8 mouse cellular contexts compared by ENCODE assay signal in genomic region chr2:165881585-165882431, GRCm38 (mm10). TPM values are rescaled to one million over a fixed set of nuclear protein-coding genes. Genes with fewer than 3 reads are reported as not detected.
DNase-seq lines count a peak whose midpoint lies in the region; ATAC-seq lines count a peak whose summit lies in the region.

No protein-coding gene starts in this region.

- H3K9ac ChIP-seq in forebrain, embryonic 16.5 days (replicated peaks; ENCODE audit: low read depth, low read length) = peak overlapping the region; percentile 60
- peak overlapping the region; percentile 70 for H3K9ac ChIP-seq in intestine, embryonic 15.5 days
- H3K9ac ChIP-seq in lung, embryonic 16.5 days (ENCODE audit: low read length) = peak overlapping the region; percentile 79

- peaks cover 60% of the 10 kb centered on the region for H3K4me1 ChIP-seq in brown adipose tissue, adult 24 weeks (ENCODE audit: control insufficient read depth, insufficient read depth, insufficient read length, low read length)
- peaks cover 94% of the 10 kb centered on the region for H3K4me1 ChIP-seq in forebrain, embryonic 16.5 days (replicated peaks; ENCODE audit: control insufficient read depth, insufficient read depth, low read length)
- peaks cover 79% of the 10 kb centered on the region for H3K4me1 ChIP-seq in intestine, embryonic 15.5 days (replicated peaks)
- peaks cover 92% of the 10 kb centered on the region for H3K4me1 ChIP-seq in lung, embryonic 16.5 days (replicated peaks; ENCODE audit: control insufficient read depth, insufficient read depth, low read length)

- no peaks in the 10 kb centered on the region for H3K36me3 ChIP-seq in forebrain, embryonic 16.5 days (ENCODE audit: control insufficient read depth, insufficient read depth)
- no peaks in the 10 kb centered on the region for H3K36me3 ChIP-seq in intestine, embryonic 15.5 days
- H3K36me3 ChIP-seq in lung, embryonic 16.5 days (ENCODE audit: control insufficient read depth, insufficient read depth, low read length) = no peaks in the 10 kb centered on the region

- 6% methylated on average over 13 of the region's 13 CpGs for WGBS in forebrain, embryonic 16.5 days
- 17% methylated on average over 13 of the region's 13 CpGs for WGBS in intestine, embryonic 15.5 days
- 16% methylated on average over 12 of the region's 13 CpGs for WGBS in lung, embryonic 16.5 days

- no peak overlapping the region for H3K4me3 ChIP-seq in brown adipose tissue, adult 24 weeks (ENCODE audit: insufficient read depth, low read depth, low read length)
- H3K4me3 ChIP-seq in forebrain, embryonic 16.5 days (replicated peaks; ENCODE audit: low read length) = peak overlapping the region; percentile 41
- H3K4me3 ChIP-seq in intestine, embryonic 15.5 days (replicated peaks) = peak overlapping the region; percentile 43
- H3K4me3 ChIP-seq in lung, embryonic 16.5 days (ENCODE audit: low read length) = peak overlapping the region; percentile 43

- peak overlapping the region; percentile 77 for H3K4me2 ChIP-seq in forebrain, embryonic 16.5 days (ENCODE audit: low read length)
- H3K4me2 ChIP-seq in intestine, embryonic 15.5 days (replicated peaks) = peak overlapping the region; percentile 82
- peak overlapping the region; percentile 73 for H3K4me2 ChIP-seq in lung, embryonic 16.5 days (ENCODE audit: low read depth, low read length)

- no peak for ATAC-seq in forebrain, embryonic 16.5 days
- no peak for ATAC-seq in intestine, embryonic 15.5 days
- ATAC-seq in lung, embryonic 16.5 days (ENCODE audit: low read depth) = no peak
- no peak for ATAC-seq in inflammation-experienced regulatory T-cells, adult 6 months

- peak; percentile 49 for DNase-seq in adrenal gland, postnatal 14 days
- no peak for DNase-seq in adrenal gland, adult 18-20 months (ENCODE audit: low spot score in 2 of 2)
- DNase-seq in urinary bladder, postnatal 10 days (ENCODE audit: low spot score) = no peak

- no peaks in the 10 kb centered on the region for H3K27me3 ChIP-seq in forebrain, embryonic 16.5 days (replicated peaks; ENCODE audit: control insufficient read depth, insufficient read depth, low read length)
- no peaks in the 10 kb centered on the region for H3K27me3 ChIP-seq in intestine, embryonic 15.5 days (replicated peaks)
- no peaks in the 10 kb centered on the region for H3K27me3 ChIP-seq in lung, embryonic 16.5 days (ENCODE audit: control insufficient read depth, insufficient read depth, low read depth, low read length)

- no peaks in the 10 kb centered on the region for H3K9me3 ChIP-seq in forebrain, embryonic 16.5 days (ENCODE audit: control insufficient read depth, low read length)
- no peaks in the 10 kb centered on the region for H3K9me3 ChIP-seq in intestine, embryonic 15.5 days
- no peaks in the 10 kb centered on the region for H3K9me3 ChIP-seq in lung, embryonic 16.5 days (ENCODE audit: control insufficient read depth, low read length)

- H3K27ac ChIP-seq in brown adipose tissue, adult 24 weeks (replicated peaks; ENCODE audit: low read depth, low read length) = peak overlapping the region; percentile 94
- peak overlapping the region; percentile 100 for H3K27ac ChIP-seq in forebrain, embryonic 16.5 days (ENCODE audit: low read length)
- peak overlapping the region; percentile 100 for H3K27ac ChIP-seq in intestine, embryonic 15.5 days
- peak overlapping the region; percentile 100 for H3K27ac ChIP-seq in lung, embryonic 16.5 days (ENCODE audit: low read length)

RNA-seq across cellular contexts. Expression of gene Zmynd8, which starts 17.0 kb away (rescaled TPM):
- 45.8 and 59.2 TPM in 2 replicates for total RNA-seq in adrenal gland, postnatal 14 days (2021)
- total RNA-seq in adrenal gland, adult 18-20 months (2021) = 10 to 100 TPM; 45.8 to 48.8 TPM
- 6.7 and 17.9 TPM in 2 replicates for polyA plus RNA-seq in brown adipose tissue, adult 24 weeks (2012; ENCODE audit: insufficient read depth, insufficient read length, missing spikeins)
- polyA plus RNA-seq in forebrain, embryonic 16.5 days (2015; fragmentation: Nextera tagmentation; extraction: Ambion mirVana) = 69.8 and 81.5 TPM in 2 replicates
- polyA plus RNA-seq in intestine, embryonic 15.5 days (2015; fragmentation: Nextera tagmentation; extraction: Ambion mirVana) = 64.7 and 66.2 TPM in 2 replicates
- 40.6 and 48.7 TPM in 2 replicates for polyA plus RNA-seq in lung, embryonic 16.5 days (2015; fragmentation: Nextera tagmentation; extraction: Ambion mirVana)
- 10 to 100 TPM; 43.3 to 65.6 (median 61.9) TPM for polyA plus RNA-seq in inflammation-experienced regulatory T-cells, adult 6 months (2017; shearing (Covaris generic))
